Mouse (Mus musculus) frontal cortex, postnatal 25 days (tissue): ENCODE measurements around the gene Pds5a.
"Not testable (repeated sequence)": the region's sequence is repeated elsewhere in the genome, so short reads cannot be mapped to it uniquely, and the experiment has no call there.

ENCODE experiments used
- DNase-seq, 2 experiments: peaks; one replicate each; pipeline ENCODE4 v3.0.0; 2022; ENCODE audit warnings: low spot score in 2 of 2

Pds5a gene

DNA sequence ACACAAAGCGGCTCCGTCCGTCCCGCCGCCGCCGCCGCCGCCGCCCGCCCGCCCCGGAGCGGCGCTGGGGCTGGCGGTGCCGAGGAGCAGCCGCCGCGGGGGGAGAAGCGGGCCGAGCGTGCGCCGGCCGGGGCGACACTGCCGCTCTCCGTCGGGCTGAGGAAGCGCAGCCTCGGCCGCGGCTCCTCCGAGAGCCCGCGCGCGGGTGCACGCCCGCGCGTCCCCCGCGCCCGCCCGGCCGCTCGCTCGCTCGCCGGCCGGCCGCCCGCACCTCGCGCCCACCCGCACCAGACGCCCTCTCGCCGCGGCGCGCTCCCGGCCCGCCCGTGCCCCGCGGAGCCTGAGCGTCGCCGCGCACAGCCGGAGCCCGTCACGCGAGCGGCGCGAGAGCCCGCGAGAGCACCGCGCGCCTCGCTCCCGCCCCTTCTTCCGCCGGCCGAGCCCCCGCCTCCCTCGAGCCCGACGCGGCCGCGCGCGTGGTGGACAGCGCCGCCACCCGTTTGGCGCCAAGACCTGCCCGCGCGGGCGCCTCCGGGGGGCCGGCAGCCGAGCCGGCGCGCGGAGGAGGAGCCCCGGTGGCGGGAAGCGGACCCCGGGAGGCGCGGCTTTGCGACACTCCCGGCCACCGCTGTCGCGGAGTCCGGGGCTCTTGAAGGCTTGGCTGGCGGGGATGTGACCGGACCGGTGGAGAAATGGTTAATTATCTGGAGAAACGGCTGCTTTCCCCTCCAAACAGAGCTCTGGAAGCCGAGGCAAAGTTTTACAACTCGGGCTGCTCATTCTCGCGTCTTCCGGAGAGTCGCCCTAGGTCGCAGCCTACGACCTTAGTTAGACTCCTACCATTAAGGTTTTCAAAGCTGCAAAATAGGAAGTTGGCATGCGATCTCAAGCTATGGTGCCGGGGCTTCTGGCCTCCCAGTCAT, at the start of gene Pds5a:
TSS of gene Pds5a (minus strand) at position 438 of the 923 bp plus-strand sequence.
- DNase-seq: peak; percentile 55 to 62

DNA sequence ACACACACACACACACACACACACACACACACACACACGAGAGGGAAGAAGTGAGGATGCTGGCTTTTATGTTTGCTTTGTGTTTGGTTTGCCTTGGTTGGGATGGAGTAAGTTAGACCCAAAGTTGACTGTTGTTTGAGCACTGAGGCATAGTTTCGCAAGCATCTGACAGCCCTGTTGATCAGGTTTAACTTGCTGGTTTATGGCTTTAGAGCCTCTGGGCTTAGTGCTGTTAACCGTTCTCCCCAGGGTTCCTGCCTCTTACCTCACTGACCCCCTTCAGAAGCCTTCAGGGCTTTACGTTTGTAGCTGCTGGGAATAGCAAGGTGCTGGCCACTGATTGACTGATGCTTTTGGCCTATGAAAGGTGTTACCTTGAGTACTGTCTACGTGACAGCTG, 48.8 kb upstream of the Pds5a start:
- DNase-seq: no peak

DNA sequence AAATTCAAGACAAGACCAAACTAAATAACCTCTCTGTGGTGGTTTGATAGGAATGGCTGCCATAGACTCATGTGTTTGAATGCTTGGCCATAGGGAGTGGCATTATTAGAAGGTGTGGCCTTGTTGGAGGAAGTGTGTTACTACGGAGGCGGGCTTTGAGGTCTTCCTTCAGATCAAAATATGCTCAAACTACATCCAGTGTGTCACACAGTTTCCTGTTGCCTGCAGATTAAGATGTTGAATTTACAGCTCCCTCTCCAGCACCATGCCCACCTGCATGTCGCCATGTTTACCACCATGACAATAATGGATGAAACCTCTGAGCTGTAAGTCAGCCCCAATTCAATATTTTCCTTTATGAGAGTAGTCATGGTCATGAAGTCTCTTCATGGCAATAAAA, 41.3 kb upstream of the Pds5a start:
- no peak for DNase-seq

GRCm38 (mm10) chr5:65735601-65736000, 37.5 kb upstream of the Pds5a start:
- DNase-seq: no peak

- DNase-seq: no peak
Measured at GRCm38 (mm10) chr5:65731173-65732007, 33.3 kb upstream of the Pds5a start.

DNA sequence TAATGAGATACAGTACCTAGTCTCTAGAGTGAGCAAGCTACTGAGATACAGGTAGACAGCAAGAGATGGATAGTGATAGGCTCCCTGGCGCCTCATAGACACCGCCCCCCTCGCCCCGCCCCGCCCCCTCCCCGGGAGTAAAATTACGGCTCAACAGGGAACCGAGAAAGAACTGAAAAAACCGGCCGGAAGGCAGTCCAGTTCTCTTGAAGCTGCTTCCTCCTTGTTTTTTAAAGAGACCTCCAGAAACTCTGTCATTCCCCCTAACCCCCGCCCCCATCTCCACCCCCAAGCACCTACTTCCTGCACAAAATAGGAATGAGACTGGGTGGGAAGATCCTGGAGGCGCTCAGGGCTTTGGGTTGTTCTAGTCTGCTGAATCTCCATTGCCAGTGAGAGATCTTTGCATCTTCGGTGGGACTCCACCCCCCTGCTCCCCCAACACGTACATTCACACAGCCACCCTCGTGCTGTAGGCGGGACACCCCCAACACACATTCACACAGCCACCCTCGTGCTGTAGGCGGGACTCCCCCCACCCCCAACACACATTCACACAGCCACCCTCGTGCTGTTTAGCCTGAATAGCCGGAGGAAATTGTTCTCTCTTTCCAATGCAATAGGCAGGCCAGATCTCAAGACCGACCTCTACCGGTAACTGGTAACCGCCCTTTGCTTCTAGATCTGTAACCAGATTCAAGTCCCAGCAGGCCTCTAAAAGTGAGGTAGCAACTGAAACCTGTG, 26.4 kb upstream of the Pds5a start:
- DNase-seq: peak; percentile 8 to 23

GRCm38 (mm10) chr5:65718368-65718767, 20.3 kb upstream of the Pds5a start:
- no peak for DNase-seq

GRCm38 (mm10) chr5:65717903-65718211, 19.8 kb upstream of the Pds5a start:
- not testable (repeated sequence) for DNase-seq

DNA sequence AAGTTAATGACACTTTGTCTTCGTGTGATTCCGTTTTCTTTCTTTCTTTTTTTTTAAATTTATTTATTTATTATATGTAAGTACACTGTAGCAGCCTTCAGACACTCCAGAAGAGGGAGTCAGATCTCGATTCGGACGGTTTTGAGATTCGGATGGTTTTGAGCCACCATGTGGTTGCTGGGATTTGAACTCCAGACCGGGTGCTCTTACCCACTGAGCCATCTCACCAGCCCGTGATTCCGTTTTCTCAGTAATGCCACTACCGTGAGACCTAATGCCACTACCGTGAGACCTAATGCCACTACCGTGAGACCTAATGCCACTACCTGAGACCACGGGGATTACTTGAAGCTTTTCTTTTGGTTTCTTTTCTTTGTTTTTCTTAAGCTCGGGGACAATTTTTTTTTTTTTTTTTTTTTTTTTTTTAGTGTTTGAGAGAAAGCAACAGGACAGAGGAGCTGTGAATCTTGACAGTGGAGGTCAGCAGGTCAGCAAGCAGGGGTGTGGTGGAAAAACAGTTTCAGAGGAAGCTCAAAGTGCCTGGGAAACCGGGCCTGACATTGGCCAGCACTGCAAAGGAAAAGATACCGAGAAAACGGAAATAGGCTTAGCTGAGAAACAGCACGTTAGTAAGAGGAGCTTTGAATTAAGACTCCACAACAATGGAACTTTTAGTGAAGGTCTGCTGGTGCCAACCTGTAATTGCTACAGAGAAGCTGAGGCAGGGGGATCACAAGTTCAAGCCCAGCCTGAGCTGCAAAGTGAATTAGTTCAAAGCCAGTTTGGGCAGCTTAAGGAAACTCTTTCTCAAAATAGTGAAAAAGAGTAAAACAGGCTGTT, 19.2 kb upstream of the Pds5a start:
- DNase-seq: no peak

GRCm38 (mm10) chr5:65715084-65715483, 17.0 kb upstream of the Pds5a start:
- DNase-seq: no peak

- no peak for DNase-seq
Measured at GRCm38 (mm10) chr5:65711463-65711862, 13.4 kb upstream of the Pds5a start.

- no peak for DNase-seq
Measured at GRCm38 (mm10) chr5:65710267-65710666, 12.2 kb upstream of the Pds5a start.

DNA sequence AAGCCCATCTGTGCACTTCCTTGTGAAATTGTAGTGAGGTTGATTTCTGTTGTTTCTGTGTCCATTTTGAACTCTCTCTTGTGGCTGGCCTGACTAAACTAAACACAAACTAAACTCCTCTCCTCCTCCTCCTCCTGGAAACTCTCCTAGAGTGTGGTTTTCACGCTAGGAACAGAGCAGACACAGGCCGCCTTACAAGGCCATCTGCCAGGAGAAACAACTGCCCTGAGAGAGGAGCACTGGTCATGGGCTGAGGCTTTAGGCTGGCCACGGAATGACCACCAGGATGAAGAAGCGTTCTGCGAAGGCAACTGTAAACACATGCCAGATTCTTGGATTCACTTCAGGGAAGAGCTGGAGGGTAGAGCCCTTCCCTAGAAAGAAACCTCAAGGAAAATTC, 8.9 kb upstream of the Pds5a start:
- DNase-seq: no peak

- DNase-seq: no peak
Measured at GRCm38 (mm10) chr5:65706171-65706570, 8.1 kb upstream of the Pds5a start.

DNA sequence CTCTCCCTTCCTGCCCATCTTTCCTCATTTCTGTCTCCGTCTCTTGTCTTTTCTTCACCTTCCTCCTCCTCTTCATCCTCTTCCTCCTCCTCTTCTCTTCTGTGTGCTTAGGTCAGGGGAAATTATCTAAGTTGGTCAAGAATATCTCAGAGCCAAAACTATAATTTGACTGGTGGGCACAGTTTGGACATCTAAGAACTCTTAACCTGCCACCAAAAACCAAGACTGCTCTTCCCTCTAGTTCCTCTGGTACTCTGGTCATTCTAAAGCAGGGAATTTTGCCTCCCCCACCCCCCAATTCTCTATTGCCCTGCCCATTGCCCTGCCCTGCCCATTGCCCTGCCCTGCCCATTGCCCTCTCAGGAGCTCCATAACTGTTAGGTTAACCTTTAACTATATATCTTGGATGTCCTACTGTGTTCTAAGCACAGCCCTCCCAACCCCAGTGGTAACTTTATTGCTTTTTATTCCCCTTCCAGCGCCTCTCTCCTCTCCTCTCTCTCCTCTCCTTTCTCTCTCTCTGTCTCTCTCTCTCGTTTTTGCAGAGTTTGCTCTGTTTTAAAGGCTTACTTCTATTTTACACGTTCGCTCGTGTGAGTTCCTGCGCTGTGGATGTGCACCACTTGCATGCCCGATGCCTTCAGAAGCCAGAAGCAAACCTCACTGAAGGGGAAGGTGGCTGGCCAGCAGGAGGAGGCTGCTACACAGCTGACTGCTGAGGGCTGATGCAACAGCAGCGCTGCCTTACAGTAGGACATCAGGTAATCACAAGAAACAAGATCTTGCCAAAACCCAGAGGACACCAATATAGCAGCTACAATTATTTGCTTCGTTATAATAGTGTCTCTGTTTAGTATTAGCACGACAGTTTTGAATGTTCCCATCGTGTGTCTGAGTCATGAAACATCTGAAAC, 6.9 kb upstream of the Pds5a start:
- DNase-seq: no peak

- DNase-seq: no peak
Measured at GRCm38 (mm10) chr5:65703261-65703660, 5.2 kb upstream of the Pds5a start.

DNA sequence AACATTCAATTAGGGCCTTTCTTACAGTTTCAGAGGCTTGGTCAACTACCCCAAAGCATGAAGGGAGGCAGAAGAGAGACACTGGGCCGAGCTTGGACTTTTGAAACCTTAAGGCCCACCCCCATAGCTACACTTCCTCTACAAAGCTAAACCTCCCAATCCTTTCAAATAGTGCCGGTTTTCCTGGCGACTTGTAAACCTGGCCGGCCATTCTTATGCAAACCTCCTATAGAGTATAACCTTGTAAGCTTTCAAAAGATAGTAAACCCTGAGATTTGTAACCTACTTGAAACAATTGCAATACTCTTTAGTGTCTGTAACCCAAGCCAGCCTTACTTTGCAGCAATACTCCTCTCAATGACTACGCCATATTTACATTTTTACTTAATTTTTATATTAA, 2.0 kb upstream of the Pds5a start:
- DNase-seq: no peak

DNA sequence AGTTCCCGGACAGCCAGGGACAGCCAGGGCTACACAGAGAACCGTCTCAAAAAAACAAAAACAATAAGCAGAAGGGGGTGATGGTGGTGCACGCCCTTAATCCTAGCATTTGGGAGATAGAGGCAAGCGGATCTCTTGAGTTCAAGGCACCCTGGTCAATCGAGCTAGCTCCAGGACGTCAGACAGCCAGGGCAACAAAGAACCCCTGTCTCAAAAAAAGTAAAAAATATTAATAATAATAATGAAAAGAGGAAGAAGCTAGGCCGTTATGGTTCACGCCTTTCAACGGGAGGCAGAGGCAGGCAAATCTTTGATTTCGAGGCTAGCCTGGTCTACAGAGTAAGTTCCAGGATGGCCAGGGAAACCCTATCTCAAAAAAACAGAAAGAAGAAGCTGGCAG, 1.1 kb upstream of the Pds5a start:
- DNase-seq: no peak

DNA sequence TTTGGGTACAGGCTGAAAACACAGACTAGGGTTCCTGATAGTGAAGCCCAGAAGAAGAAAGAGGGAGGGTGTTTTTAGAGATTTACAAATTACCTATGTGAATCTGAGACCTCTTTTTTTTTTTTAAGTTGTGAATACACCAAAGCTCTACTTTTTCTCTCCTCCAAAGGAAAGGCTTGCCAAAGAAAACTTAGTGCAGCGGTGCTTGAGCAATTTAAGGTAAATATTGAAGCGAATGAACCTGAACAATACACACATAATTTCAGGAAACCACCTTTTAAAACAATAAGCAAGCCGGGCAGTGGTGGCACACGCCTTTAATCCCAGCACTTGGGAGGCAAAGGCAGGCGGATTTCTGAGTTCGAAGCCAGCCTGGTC, 675 bp upstream of the Pds5a start:
- DNase-seq: no peak

GRCm38 (mm10) chr5:65697486-65697835, 612 bp downstream of the Pds5a start:
- DNase-seq: peak; percentile 9 to 33
